Mouse (Mus musculus) embryonic facial prominence, embryonic 13.5 days (tissue): Measurements from ENCODE around the gene Lrrc3c. TPM values are rescaled to one million over a fixed set of nuclear protein-coding genes. Genes with fewer than 3 reads are reported as not detected.

Experiments
- ATAC-seq: fragments of 200-750 bp; cut with Nextera tagmentation; 2 replicates; pipeline ENCODE4 v1.8.0; 2017; ENCODE audit warnings: low read depth; ENCODE audit not compliant: insufficient number of reproducible peaks, insufficient read depth, low FRiP score, low TSS enrichment
- H3K27ac ChIP-seq: fragments of 300-500 bp; sonication (generic); 2 replicates; pipeline ENCODE4 v1.5.1; 2015; ENCODE audit warnings: moderate library complexity, mild to moderate bottlenecking, inconsistent platforms
- H3K27me3 ChIP-seq: fragments of 300-500 bp; sonication (generic); 2 replicates; pipeline ENCODE4 v1.6.1; 2015; ENCODE audit warnings: mild to moderate bottlenecking, inconsistent platforms
- H3K36me3 ChIP-seq: fragments of 300-500 bp; sonication (generic); 2 replicates; pipeline ENCODE4 v1.6.1; 2015; ENCODE audit warnings: mild to moderate bottlenecking, inconsistent platforms
- H3K4me1 ChIP-seq: fragments of 300-500 bp; sonication (generic); 2 replicates; pipeline ENCODE4 v1.6.1; 2015; ENCODE audit warnings: inconsistent platforms
- H3K4me2 ChIP-seq: fragments of 300-500 bp; sonication (generic); 2 replicates; pipeline ENCODE4 v1.6.1; 2015; ENCODE audit warnings: moderate library complexity, mild to moderate bottlenecking, inconsistent platforms
- H3K4me3 ChIP-seq: fragments of 300-500 bp; sonication (generic); 2 replicates; pipeline ENCODE4 v1.5.1; 2015; ENCODE audit warnings: mild to moderate bottlenecking, inconsistent platforms
- H3K9ac ChIP-seq: fragments of 300-500 bp; sonication (generic); 2 replicates; pipeline ENCODE4 v1.6.1; 2015; ENCODE audit warnings: mild to moderate bottlenecking, inconsistent platforms
- H3K9me3 ChIP-seq: fragments of 300-500 bp; sonication (generic); 2 replicates; pipeline ENCODE4 v1.6.1; 2016; ENCODE audit warnings: inconsistent platforms
- WGBS: fragments of 180-500 bp; shearing (Covaris S2); methylation state at CpG from one replicate; pipeline ENCODE4 v1.1.7; 2015; ENCODE audit warnings: mixed read lengths; 5-methylcytosine and 5-hydroxymethylcytosine counted together
- polyA plus RNA-seq: library from polyadenylated mRNA; unstranded; fragments of >200 nt; fragmentation: Nextera tagmentation; extraction: Ambion mirVana; gene quantifications from 2 replicates; pipeline ENCODE4 v1.2.1, GENCODE M21; 2015

The Lrrc3c gene
- polyA plus RNA-seq, 1 experiment from 2014 or later = not detected

- ATAC-seq = peak; percentile 87
- Histone ChIP-seq H3K9me3 (no peaks in the 10 kb centered on the region), H3K36me3 (peaks cover 21% of the 10 kb centered on the region), H3K4me3 (peak within 1 kb of the TSS; percentile 86), H3K27me3 (peaks cover 4% of the 10 kb centered on the region; the same call in 1 of the 2 replicates), H3K4me2 (peak within 1 kb of the TSS; percentile 88), H3K4me1 (peaks cover 33% of the 10 kb centered on the region), H3K27ac (peak within 1 kb of the TSS; percentile 85), H3K9ac (peak within 1 kb of the TSS; percentile 90)
- under 1% methylated on average over 49 of the region's 49 CpGs for WGBS
Observed at GRCm38 (mm10) chr11:98586892-98587563, 11.1 kb upstream of the Lrrc3c start, which contains the start of gene Ormdl3. Ormdl3 (minus strand) TSS chr11:98587368.

DNA sequence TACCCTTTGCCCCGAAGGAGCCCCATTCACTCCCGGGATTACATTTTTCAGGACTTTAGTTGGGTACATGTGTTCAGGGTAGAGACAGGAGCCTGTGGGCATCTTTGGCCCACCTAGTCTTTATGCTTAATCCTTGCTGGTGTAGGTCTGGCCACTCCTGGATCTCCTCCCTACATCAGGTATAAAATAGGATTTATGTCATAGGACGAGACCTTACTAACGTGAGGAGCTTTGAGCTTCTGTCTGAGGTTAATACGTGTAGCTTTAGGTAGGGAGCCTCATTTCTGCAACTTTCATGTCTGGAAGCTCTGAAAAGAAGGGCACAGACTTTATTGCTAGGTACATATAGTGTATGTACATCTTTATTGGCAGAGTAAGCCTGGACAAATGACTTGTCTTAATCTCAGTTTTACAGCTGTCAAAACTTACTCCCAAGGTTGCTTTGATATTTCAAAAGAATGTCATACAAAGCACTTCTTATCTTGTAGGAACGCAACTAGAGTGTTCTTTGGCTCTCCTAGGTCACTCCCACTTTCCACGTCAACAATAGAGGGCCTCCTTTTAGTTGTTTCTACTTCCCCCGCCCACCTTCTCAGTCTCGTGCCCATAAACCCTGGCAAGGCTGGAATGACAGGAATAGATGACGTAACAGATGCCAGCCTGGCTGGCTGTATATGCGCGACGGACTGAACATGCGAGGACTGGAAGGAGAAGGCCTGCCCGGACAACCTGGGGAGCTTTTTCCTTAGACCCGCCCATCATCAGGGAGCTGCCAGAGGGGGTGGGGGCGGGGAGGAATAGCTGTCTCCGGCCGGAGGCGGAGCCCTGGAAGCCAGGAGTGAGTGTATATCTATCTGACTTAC lies 10.2 kb upstream of the Lrrc3c start:
- Histone ChIP-seq H3K4me2 (peak overlapping the region; percentile 88), H3K9ac (peak overlapping the region; percentile 90), H3K4me3 (peak overlapping the region; percentile 86), H3K27me3 (peaks cover 4% of the 10 kb centered on the region; the same call in 1 of the 2 replicates), H3K4me1 (peaks cover 33% of the 10 kb centered on the region), H3K27ac (peak overlapping the region; percentile 85), H3K9me3 (no peaks in the 10 kb centered on the region), H3K36me3 (peaks cover 12% of the 10 kb centered on the region)
- WGBS = 6% methylated on average over 20 of the region's 20 CpGs
- peak; percentile 53 for ATAC-seq

- H3K27ac ChIP-seq = no peak overlapping the region
- H3K9me3 ChIP-seq = no peaks in the 10 kb centered on the region
- peaks cover 4% of the 10 kb centered on the region; the same call in 1 of the 2 replicates for H3K27me3 ChIP-seq
- H3K9ac ChIP-seq = no peak overlapping the region
- H3K36me3 ChIP-seq = peaks cover 4% of the 10 kb centered on the region; the same call in 1 of the 2 replicates
- WGBS = 52% methylated on average over 6 of the region's 6 CpGs
- no peak overlapping the region for H3K4me3 ChIP-seq
- no peak for ATAC-seq
- peaks cover 33% of the 10 kb centered on the region for H3K4me1 ChIP-seq
- H3K4me2 ChIP-seq = peak overlapping the region; percentile 88
Observed at GRCm38 (mm10) chr11:98588833-98589281, 9.2 kb upstream of the Lrrc3c start.

- no peak overlapping the region for H3K4me3 ChIP-seq
- no peak overlapping the region for H3K27ac ChIP-seq
- no peaks in the 10 kb centered on the region for H3K36me3 ChIP-seq
- H3K4me1 ChIP-seq = peaks cover 33% of the 10 kb centered on the region
- peaks cover 4% of the 10 kb centered on the region; the same call in 1 of the 2 replicates for H3K27me3 ChIP-seq
- H3K9ac ChIP-seq = no peak overlapping the region
- no peak for ATAC-seq
- 73% methylated on average over 8 of the region's 8 CpGs for whole genome bisulfite sequencing
- H3K9me3 ChIP-seq = no peaks in the 10 kb centered on the region
- H3K4me2 ChIP-seq = no peak overlapping the region
Observed at GRCm38 (mm10) chr11:98589306-98589705, 8.8 kb upstream of the Lrrc3c start.

GRCm38 (mm10) chr11:98590548-98591445 lies 7.3 kb upstream of the Lrrc3c start:
- H3K36me3 ChIP-seq = no peaks in the 10 kb centered on the region
- H3K4me1 ChIP-seq = peaks cover 21% of the 10 kb centered on the region
- H3K9ac ChIP-seq = no peak overlapping the region
- no peak for ATAC-seq
- H3K9me3 ChIP-seq = no peaks in the 10 kb centered on the region
- H3K27me3 ChIP-seq = peaks cover 4% of the 10 kb centered on the region; the same call in 1 of the 2 replicates
- H3K4me3 ChIP-seq = no peak overlapping the region
- H3K4me2 ChIP-seq = no peak overlapping the region
- 74% methylated on average over 19 of the region's 19 CpGs for WGBS
- H3K27ac ChIP-seq = no peak overlapping the region

DNA sequence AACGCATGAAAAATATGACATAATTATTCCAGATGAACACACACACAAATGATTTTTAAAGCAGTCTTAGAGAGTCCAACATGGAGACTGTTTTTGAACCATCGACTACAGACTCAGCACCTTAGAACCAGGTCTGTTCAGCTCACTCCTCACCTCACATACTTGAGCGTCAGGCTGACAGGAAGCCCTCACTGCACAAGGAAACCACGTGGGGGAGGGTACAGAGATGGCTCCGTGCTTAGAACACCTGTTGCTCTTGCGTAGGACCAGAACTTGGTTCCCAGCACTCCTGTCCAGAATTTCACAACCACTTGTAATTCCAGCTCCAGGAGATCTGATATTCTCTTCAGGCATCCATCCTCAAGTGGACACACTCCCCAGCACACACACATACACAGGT lies 3.1 kb upstream of the Lrrc3c start:
- Histone ChIP-seq H3K9me3 (no peaks in the 10 kb centered on the region), H3K4me1 (0 out of 2 replicates have a peak, but pooled peaks cover 7% of the 10 kb centered on the region), H3K9ac (no peak overlapping the region), H3K27me3 (peaks cover 31% of the 10 kb centered on the region), H3K4me3 (no peak overlapping the region), H3K4me2 (no peak overlapping the region), H3K27ac (no peak overlapping the region), H3K36me3 (no peaks in the 10 kb centered on the region)
- WGBS = 76% methylated on average over 6 of the region's 6 CpGs
- ATAC-seq = no peak

GRCm38 (mm10) chr11:98595473-98595872 lies 2.6 kb upstream of the Lrrc3c start:
- Histone ChIP-seq H3K9ac (no peak overlapping the region), H3K4me3 (no peak overlapping the region), H3K4me2 (no peak overlapping the region), H3K9me3 (no peaks in the 10 kb centered on the region), H3K36me3 (no peaks in the 10 kb centered on the region), H3K4me1 (0 out of 2 replicates have a peak, but pooled peaks cover 7% of the 10 kb centered on the region), H3K27me3 (peaks cover 35% of the 10 kb centered on the region), H3K27ac (no peak overlapping the region)
- WGBS = 75% methylated on average over 10 of the region's 10 CpGs
- no peak for ATAC-seq

GRCm38 (mm10) chr11:98595955-98596354 lies 2.1 kb upstream of the Lrrc3c start:
- Histone ChIP-seq H3K4me3 (no peak overlapping the region), H3K27ac (no peak overlapping the region), H3K36me3 (no peaks in the 10 kb centered on the region), H3K9ac (no peak overlapping the region), H3K4me2 (no peak overlapping the region), H3K4me1 (0 out of 2 replicates have a peak, but pooled peaks cover 7% of the 10 kb centered on the region), H3K9me3 (no peaks in the 10 kb centered on the region), H3K27me3 (peaks cover 40% of the 10 kb centered on the region)
- WGBS = 75% methylated on average over 3 of the region's 3 CpGs
- no peak for ATAC-seq

- no peak overlapping the region for H3K27ac ChIP-seq
- no peaks in the 10 kb centered on the region for H3K36me3 ChIP-seq
- no peak overlapping the region for H3K4me3 ChIP-seq
- peaks cover 12% of the 10 kb centered on the region; the same call in 1 of the 2 replicates for H3K4me1 ChIP-seq
- H3K9me3 ChIP-seq = no peaks in the 10 kb centered on the region
- ATAC-seq = no peak
- 30% methylated on average over 6 of the region's 6 CpGs for WGBS
- H3K27me3 ChIP-seq = peaks cover 50% of the 10 kb centered on the region
- H3K9ac ChIP-seq = 0 out of 2 replicates have a peak overlapping the region, but pooled peaks have one; percentile 44
- no peak overlapping the region for H3K4me2 ChIP-seq
Observed at GRCm38 (mm10) chr11:98597363-98597762, 728 bp upstream of the Lrrc3c start.

GRCm38 (mm10) chr11:98598851-98599290 lies 780 bp downstream of the Lrrc3c start:
- 62% methylated on average over 18 of the region's 18 CpGs for WGBS
- no peak for ATAC-seq
- no peak overlapping the region for H3K27ac ChIP-seq
- peaks cover 12% of the 10 kb centered on the region; the same call in 1 of the 2 replicates for H3K4me1 ChIP-seq
- no peaks in the 10 kb centered on the region for H3K9me3 ChIP-seq
- no peak overlapping the region for H3K9ac ChIP-seq
- H3K36me3 ChIP-seq = no peaks in the 10 kb centered on the region
- H3K4me3 ChIP-seq = no peak overlapping the region
- H3K4me2 ChIP-seq = 0 out of 2 replicates have a peak overlapping the region, but pooled peaks have one; percentile 3
- H3K27me3 ChIP-seq = peaks cover 61% of the 10 kb centered on the region
